Mouse (Mus musculus) E14TG2a.4 (cell line): ENCODE measurements around the gene Kcnd3.

ENCODE experiments used
- H3K27me3 ChIP-seq: 2 replicates; pipeline ENCODE4 v1.6.1; 2014; ENCODE audit warnings: low read length, control low read depth; ENCODE audit not compliant: insufficient read depth
- H3K36me3 ChIP-seq: 2 replicates; pipeline ENCODE4 v1.6.1; 2014; ENCODE audit warnings: low read length, control low read depth; ENCODE audit not compliant: insufficient read depth
- H3K4me1 ChIP-seq: replicated peaks from 2 replicates; pipeline ENCODE4 v1.6.1; 2014; ENCODE audit warnings: low read depth, low read length, control low read depth
- H3K4me3 ChIP-seq: replicated peaks from 2 replicates; pipeline ENCODE4 v1.5.1; 2014; ENCODE audit warnings: mild to moderate bottlenecking, low read length
- H3K9me3 ChIP-seq: 2 replicates; pipeline ENCODE4 v1.6.1; 2014; ENCODE audit warnings: low read length, control low read depth
- CTCF ChIP-seq: conservative IDR thresholded peaks from 2 replicates; pipeline ENCODE4 v1.5.1; 2014; ENCODE audit warnings: low read length
- NANOG ChIP-seq: IDR thresholded peaks from 2 replicates; pipeline ENCODE4 v1.6.1; 2014; ENCODE audit warnings: borderline replicate concordance, low read length, mixed read lengths
- POU5F1 ChIP-seq: IDR thresholded peaks from 2 replicates; pipeline ENCODE4 v1.6.1; 2014; ENCODE audit warnings: low read length, borderline replicate concordance

Gene Kcnd3

GRCm38 (mm10) chr3:105703571-105703970 lies 251.4 kb downstream of the Kcnd3 start:
- no peak overlapping the region for H3K4me3 ChIP-seq
- no peaks in the 10 kb centered on the region for H3K9me3 ChIP-seq
- TF ChIP-seq NANOG (no peak), CTCF (no peak), POU5F1 (no peak)
- H3K36me3 ChIP-seq, result 0 out of 2 replicates have a peak, but pooled peaks cover 3% of the 10 kb centered on the region
- peaks cover 79% of the 10 kb centered on the region for H3K27me3 ChIP-seq
- H3K4me1 ChIP-seq, result peaks cover 21% of the 10 kb centered on the region

GRCm38 (mm10) chr3:105704031-105705008 lies 252.2 kb downstream of the Kcnd3 start, which contains the start of gene Inka2:
Gene Inka2 (plus strand): TSS chr3:105704599.
- Histone ChIP-seq H3K36me3 (0 out of 2 replicates have a peak, but pooled peaks cover 3% of the 10 kb centered on the region), H3K4me1 (peaks cover 21% of the 10 kb centered on the region), H3K27me3 (peaks cover 74% of the 10 kb centered on the region), H3K9me3 (no peaks in the 10 kb centered on the region), H3K4me3 (peak within 1 kb of the TSS; percentile 86)
- TF ChIP-seq NANOG (no peak), CTCF (no peak), POU5F1 (no peak)

- peak overlapping the region; percentile 86 for H3K4me3 ChIP-seq
- H3K27me3 ChIP-seq, result peaks cover 77% of the 10 kb centered on the region
- no peaks in the 10 kb centered on the region for H3K9me3 ChIP-seq
- no peak for TF ChIP-seq NANOG
- TF ChIP-seq POU5F1, result no peak
- no peak for TF ChIP-seq CTCF
- H3K4me1 ChIP-seq, result peaks cover 21% of the 10 kb centered on the region
- peaks cover 3% of the 10 kb centered on the region; the same call in 1 of the 2 replicates for H3K36me3 ChIP-seq
Observed at GRCm38 (mm10) chr3:105705061-105705549, 253.0 kb downstream of the Kcnd3 start.

- Histone ChIP-seq H3K4me1 (peaks cover 21% of the 10 kb centered on the region), H3K36me3 (peaks cover 8% of the 10 kb centered on the region; the same call in 1 of the 2 replicates), H3K9me3 (no peaks in the 10 kb centered on the region), H3K4me3 (peak overlapping the region; percentile 86), H3K27me3 (peaks cover 78% of the 10 kb centered on the region)
- TF ChIP-seq NANOG (no peak), POU5F1 (no peak), CTCF (no peak)
Observed at GRCm38 (mm10) chr3:105705561-105705960, 253.4 kb downstream of the Kcnd3 start.

- H3K36me3 ChIP-seq, result peaks cover 11% of the 10 kb centered on the region; the same call in 1 of the 2 replicates
- H3K4me3 ChIP-seq, result no peak overlapping the region
- no peaks in the 10 kb centered on the region for H3K9me3 ChIP-seq
- TF ChIP-seq POU5F1, result no peak
- no peak for TF ChIP-seq CTCF
- TF ChIP-seq NANOG, result no peak
- peaks cover 77% of the 10 kb centered on the region for H3K27me3 ChIP-seq
- peaks cover 21% of the 10 kb centered on the region for H3K4me1 ChIP-seq
Observed at GRCm38 (mm10) chr3:105706366-105707020, 254.4 kb downstream of the Kcnd3 start.

- TF ChIP-seq NANOG, result no peak
- no peak for TF ChIP-seq CTCF
- TF ChIP-seq POU5F1, result no peak
- H3K4me1 ChIP-seq, result peaks cover 21% of the 10 kb centered on the region
- peaks cover 14% of the 10 kb centered on the region; the same call in 1 of the 2 replicates for H3K36me3 ChIP-seq
- no peaks in the 10 kb centered on the region for H3K9me3 ChIP-seq
- H3K27me3 ChIP-seq, result peaks cover 71% of the 10 kb centered on the region
- H3K4me3 ChIP-seq, result no peak overlapping the region
Observed at GRCm38 (mm10) chr3:105707590-105707989, 255.5 kb downstream of the Kcnd3 start.

GRCm38 (mm10) chr3:105710246-105710645 lies 258.1 kb downstream of the Kcnd3 start:
- Histone ChIP-seq H3K4me3 (no peak overlapping the region), H3K9me3 (no peaks in the 10 kb centered on the region), H3K4me1 (peaks cover 23% of the 10 kb centered on the region), H3K27me3 (peaks cover 46% of the 10 kb centered on the region), H3K36me3 (peaks cover 14% of the 10 kb centered on the region; the same call in 1 of the 2 replicates)
- no peak for TF ChIP-seq POU5F1
- TF ChIP-seq NANOG, result no peak
- TF ChIP-seq CTCF, result no peak

- peaks cover 23% of the 10 kb centered on the region for H3K4me1 ChIP-seq
- no peak for TF ChIP-seq POU5F1
- TF ChIP-seq CTCF, result no peak
- no peak for TF ChIP-seq NANOG
- no peak overlapping the region for H3K4me3 ChIP-seq
- H3K9me3 ChIP-seq, result no peaks in the 10 kb centered on the region
- peaks cover 21% of the 10 kb centered on the region for H3K36me3 ChIP-seq
- peaks cover 32% of the 10 kb centered on the region for H3K27me3 ChIP-seq
Observed at GRCm38 (mm10) chr3:105711741-105712140, 259.6 kb downstream of the Kcnd3 start.
